Mouse (Mus musculus) left cerebral cortex, adult 11 months (tissue): ENCODE measurements around the gene Slc44a4.
"Not testable (repeated sequence)": the region's sequence is repeated elsewhere in the genome, so short reads cannot be mapped to it uniquely, and the experiment has no call there.

Experiments
- DNase-seq: peaks from one replicate; pipeline ENCODE4 v3.0.0; 2022; ENCODE audit warnings: low spot score

The Slc44a4 gene

DNA sequence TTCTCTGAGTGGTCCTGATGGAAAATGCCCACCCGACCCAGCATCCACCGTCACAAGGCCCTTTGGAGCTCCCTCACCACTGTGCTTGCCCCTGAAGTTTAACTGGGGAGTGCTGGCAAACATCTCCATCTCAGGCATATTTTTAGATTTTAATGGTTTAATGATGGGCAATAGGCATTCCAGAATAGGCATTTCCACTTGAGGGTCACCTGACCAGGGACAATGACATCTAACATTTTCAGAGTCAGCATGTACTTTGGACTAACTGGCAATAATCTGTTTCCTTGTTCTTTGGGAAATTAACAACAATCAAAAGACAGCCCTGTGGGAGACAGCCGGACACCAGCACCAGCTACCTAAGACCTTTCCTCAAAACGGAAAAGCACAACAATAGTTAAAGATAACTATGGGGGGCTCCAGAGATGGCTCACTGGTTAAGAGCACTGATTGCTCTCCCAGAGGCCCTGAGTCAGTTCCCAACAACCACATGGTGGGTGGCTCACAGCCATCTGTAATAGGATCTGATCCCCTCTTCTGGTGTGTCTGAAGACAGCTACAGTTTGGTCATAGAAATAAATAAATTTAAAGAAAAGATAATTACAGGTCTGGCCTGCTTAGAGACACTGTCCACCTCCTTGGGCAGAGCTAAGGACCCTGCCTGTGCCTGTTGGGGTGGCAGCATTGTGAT, 29.0 kb downstream of the Slc44a4 start:
- no peak for DNase-seq

DNA sequence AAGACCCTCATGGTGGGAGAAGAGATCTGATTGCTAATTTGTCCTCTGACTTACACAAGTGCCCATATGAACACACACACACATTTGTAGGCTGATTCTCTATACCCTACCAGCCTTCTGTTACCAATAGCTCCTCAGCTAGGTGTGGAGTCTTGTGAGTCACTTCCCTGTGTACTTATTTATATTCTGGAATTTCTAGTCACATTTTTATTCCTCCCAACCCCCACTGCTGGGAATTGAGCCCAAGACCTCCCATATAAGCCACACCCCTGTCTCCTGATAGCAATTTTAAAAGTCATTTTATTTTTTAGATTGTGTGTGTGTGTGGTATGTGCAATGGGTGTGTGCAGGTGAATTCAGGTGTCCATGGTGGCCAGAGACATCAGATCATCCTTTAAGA, 30.1 kb downstream of the Slc44a4 start:
- no peak for DNase-seq

DNA sequence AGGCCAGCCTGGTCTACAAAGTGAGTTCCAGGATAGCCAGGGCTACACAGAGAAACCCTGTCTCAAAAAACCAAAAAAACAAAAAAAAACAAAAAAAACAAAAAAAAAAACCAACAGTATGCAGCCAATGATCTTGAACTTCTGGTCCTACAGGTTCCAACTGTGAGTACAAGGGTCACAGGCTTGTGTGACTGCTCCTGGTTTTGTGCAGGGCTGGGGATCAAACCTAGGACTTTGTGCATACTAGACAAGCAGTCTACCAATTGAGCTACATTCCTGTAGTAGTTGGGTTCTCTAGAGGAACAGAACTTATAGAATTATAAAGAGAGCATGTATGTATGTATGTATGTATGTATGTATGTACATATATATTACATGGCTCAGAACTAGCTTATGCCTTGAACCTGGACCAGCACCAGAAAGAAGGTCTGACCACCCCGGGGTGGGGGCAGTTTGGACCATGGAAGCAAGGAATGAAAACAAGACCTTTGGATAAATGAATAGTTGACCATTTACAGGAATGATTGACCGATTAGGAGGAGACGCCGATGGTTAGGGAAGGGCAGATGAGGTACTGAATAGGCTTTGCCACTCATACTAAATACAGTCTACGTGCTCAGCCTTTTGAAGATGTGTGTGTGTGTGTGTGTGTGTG, 32.3 kb downstream of the Slc44a4 start:
- no peak for DNase-seq

DNA sequence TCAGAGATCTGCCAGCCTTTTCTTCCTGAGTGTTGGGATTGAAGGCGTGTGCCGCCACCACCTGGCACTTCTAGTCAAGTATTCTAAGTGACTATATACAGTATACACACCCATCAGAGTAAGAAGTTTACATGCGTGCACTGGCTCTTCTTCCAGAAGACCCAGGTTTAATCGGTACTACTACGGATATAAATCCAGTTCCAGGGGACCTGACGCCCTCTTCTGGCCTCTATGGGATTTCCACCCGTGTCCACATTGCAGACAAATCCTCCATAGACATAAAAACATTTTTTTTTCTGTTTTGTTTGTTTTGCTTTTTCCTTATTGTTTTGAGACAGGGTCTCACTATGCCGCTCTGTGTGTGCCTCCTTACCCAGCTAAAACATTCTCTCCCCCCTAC, 33.3 kb downstream of the Slc44a4 start:
- no peak for DNase-seq

DNA sequence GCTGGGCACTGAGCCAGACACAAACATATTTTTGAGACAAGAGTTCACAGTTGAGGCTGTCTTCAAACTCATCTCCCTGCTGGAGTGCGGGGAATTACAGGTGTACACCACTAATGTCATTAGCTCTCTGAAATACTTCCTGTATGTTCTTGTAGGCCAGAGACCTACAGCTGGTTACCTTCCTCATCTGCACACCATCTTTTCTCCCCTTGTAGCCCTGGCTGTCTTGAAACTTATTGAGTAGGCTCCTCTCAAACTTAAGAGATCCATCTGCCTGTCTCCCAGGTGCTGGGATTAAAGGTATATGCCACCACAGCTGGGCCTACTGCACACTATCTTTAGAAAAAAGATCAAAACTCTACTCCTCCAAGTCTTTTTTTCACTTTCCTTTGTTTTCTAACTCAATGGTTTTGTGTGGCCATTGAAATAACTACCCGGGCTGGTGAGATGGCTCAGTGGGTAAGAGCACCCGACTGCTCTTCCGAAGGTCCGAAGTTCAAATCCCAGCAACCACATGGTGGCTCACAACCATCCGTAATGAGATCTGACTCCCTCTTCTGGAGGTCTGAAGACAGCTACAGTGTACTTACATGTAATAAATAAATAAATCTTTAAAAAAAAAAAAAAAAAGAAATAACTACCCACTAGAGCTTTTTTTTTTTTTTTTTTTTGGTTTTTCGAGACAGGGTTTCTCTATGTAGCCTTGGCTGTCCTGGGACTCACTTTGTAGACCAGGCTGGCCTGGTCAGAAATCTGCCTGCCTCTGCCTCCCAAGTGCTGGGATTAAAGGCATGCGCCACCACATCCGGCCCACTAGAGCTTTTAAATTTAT, 34.7 kb downstream of the Slc44a4 start:
- DNase-seq: not testable (repeated sequence)

DNA sequence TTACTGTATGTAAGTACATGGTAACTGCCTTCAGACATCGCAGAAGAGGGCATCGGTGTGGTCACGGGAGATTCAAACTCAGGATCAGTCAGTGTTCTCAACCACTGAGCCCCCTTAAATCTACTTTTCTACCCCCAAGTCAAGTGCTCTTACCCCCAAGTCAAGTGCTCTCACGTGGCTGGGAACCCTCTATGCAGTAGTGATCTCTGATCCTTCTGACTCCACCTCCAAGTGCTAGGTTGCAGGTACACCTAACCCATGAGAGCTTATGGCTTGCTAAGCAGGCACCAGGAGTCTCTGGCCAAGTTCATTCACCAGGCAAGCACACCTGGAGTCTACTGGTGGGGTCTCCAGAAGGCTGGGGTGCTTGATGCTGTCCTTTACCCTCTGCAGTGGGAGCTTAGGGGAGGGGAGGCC, 35.3 kb downstream of the Slc44a4 start:
- no peak for DNase-seq

DNA sequence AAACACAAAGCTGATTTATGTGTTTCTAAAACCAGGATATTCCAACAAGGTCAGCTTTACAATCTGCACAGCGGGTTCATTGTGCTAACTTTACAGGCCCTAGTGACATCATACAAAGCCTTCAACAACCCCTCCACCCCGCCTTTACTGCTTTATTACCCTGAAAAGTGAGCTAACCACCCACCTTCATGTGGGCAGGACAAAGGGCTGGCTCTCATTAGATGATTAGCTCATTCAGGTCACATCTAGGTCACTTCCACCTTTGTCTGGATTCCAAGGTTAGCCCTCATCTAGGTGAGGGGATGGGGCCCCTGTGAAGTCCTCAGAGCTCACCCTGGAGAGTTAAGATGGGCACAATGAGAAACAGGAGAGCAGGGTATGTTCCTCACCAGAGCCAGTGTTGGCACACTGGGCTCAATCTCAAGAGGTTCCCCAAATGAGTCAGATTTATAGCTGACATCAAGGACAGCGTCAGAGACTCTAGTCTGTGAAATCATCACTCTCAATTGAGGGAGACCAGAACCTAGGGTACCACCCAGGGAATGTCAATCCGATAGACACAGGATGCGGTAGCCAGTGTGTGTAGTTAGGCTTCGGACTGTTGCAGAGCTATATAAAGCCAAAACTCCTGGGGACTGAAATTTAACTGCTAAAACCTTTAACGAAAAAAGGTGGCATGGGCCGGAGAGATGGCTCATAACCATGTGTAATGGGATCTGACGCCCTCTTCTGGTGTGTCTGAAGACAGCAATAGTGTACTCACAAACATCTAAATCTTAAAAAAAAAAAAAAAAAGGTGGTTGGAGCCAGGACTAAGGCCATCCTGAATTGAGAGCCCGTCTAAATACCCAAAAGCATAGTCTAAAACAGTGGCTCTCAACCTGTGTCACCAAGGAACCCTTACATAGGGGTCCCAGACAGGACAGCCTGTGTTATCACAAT, 36.5 kb downstream of the Slc44a4 start:
- no peak for DNase-seq

DNA sequence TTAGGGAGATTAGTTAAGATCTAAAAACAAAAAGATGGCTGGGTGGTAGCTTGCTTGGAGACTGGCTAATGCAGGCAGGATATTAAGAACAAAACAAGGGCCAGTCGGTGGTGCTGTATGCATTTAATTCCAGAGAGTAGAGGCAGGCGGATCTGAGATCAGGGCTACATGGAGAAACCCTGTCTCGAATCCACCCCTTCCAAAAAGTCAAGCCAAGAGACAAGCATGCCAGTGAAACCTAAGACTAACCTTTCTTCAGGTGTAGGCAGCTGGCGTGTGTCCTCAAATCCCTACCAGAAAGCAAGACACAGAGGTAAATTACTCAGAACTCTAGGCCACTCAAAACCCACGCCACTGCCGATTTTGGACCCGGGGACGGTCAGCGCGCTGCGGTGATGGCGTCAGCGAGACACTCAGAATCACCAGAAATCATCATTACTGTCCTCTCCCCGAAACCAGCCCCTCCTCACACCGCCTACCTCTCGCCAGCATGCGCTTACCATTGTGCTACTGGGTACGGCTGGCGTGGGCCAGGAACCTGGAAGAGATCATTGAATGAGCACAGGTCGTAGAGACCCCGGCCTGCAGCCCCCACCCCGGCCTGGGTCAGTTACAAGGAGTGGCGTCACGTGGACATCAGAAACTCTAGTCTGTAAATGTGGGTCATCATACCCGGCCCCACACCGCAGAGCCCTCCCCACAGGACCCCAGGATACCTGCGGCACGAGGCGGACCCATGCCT, 37.5 kb downstream of the Slc44a4 start:
- DNase-seq: peak; percentile 45

DNA sequence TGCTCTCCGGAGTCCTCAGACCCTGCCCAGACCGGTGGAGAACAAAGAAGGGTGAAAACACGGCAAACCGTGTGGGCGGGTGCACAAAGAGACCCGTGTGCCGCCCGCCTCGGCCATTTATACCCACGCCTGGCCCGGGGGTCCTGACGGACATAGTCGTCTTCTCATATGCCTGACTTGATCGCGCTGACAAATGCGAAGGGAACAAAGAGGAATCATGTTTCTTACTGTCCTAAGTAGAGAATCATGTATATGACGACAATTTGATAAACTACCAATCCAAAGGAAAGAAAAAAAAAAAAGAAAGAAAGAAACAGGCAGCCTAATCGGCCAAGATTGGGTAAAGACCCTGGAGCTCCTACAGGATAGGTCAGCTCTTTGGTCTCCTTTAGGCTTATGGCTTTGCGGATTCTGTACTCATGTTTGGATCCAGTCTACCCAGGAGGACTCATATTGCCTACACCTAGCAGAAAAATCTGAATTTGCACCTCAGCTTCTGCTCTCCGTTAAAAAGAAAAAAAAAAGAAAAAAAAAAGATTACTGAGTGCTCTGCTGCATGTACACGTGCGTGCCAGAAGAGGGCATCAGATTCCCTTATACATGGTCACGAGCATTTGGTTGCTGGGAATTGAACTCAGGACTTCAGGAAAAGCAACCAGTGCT, 38.2 kb downstream of the Slc44a4 start:
- peak; percentile 63 for DNase-seq

DNA sequence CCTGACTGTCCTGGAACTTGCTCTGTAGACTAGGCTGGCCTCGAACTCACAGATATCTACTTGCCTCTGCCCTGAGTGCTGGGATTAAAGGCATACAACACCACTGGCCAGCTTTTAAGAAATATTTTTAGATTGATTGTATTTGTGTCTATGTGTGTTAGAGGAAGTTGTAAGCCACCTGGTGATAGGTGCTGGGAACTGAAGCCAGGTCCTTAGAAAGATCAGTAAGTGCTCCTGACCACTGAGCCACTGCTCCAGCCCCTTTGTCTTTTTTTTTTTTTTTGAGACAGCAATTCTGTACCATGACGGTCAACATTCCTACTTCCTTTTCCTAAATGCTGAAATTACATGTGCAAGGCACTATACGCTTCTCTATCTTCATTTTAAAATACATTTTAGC, 39.0 kb downstream of the Slc44a4 start:
- DNase-seq: no peak

DNA sequence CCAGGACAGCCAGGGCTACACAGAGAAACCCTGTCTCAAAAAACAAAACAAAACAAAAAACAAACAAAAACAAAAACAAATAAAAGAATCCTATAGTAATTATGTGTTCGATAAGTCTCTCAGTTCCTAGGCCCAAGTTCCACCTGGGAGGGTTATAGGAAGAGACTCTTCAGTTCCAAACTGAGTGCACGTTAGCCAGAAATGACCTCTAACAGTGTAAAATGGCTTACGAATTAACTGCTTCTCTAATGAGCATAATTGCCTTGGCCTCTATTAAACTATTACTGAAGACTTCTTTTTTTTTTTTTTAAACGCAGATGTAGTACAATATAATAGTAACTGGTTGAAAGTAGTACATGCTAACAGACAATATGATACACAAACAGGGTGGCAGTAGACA, 39.6 kb downstream of the Slc44a4 start:
- no peak for DNase-seq

DNA sequence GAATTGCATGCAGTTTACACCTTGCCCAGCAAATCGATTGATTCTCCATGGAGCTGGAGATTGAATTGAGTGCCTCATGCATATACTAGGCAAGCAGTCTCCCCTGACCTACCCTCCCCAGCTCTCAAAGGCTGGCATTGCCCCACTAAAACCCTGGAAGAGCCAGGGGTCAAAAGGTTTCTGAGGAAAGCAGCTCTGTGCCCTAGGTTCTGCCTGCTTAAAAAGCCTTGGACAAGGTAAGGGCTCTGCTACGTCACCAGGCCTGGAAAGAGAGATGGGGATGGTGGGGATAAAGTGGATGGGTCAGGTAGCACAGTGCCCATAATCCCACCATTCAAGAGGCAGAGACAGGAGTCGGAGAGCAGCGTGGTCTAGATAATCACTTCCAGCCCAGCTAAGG, 40.6 kb downstream of the Slc44a4 start:
- no peak for DNase-seq

DNA sequence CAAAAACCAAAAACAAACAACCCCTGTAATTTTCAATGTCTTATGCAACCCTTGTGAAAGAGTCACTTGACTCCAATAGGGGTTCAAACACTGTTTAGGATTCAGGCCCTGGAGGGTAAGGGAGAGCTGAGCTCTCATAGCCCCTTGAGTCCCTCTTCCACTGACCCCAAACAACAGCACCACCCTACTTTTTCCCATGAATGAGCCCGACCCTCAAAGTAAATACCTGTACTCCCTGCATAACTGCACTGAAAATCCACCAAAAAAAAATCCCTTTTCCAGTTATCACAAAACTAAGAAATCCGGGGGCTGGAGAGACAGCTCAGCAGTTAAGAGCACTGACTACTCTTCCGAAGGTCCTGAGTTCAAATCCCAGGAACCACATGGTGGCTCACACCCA, 41.6 kb downstream of the Slc44a4 start:
- no peak for DNase-seq

DNA sequence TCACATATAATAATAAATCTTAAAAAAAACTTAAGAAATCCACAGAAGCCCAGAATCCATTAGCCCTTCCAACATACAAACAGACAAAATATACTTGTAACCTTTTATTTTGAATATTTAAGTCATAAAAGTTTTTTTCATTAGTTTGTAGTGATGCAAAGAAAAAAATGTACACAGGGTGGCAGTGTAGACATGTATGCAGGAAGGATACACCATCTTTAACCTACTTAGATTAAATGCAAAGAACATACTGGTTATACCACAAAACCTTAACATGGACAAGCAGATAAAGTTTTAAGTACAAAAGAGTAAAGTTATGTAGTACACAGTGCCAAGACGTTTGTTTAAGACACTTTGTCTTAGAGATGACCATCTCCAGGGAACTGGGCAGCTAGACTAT, 42.1 kb downstream of the Slc44a4 start:
- DNase-seq: no peak

DNA sequence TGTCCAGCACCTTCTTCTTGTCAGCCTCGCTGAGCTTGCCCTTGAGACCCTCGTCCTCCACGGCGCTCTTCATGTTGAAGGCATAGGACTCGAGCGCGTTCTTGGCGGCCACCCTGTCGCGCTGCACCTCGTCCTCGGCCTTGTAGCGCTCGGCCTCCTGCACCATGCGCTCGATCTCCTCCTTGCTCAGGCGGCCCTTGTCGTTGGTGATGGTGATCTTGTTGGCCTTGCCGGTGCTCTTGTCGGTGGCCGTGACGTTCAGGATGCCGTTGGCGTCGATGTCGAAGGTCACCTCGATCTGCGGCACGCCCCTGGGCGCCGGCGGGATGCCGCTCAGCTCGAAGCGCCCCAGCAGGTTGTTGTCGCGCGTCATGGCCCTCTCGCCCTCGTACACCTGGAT, 43.0 kb downstream of the Slc44a4 start:
- not testable (repeated sequence) for DNase-seq

DNA sequence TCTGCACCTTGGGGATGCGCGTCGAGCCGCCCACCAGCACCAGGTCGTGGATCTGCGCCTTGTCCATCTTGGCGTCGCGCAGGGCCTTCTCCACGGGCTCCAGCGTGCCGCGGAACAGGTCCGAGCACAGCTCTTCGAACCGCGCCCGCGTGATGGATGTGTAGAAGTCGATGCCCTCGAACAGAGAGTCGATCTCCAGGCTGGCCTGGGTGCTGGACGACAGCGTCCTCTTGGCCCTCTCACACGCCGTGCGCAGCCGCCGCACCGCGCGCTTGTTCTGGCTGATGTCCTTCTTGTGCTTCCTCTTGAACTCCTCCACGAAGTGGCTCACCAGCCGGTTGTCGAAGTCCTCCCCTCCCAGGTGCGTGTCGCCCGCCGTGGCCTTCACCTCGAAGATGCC, 43.7 kb downstream of the Slc44a4 start:
- DNase-seq: not testable (repeated sequence)

DNA sequence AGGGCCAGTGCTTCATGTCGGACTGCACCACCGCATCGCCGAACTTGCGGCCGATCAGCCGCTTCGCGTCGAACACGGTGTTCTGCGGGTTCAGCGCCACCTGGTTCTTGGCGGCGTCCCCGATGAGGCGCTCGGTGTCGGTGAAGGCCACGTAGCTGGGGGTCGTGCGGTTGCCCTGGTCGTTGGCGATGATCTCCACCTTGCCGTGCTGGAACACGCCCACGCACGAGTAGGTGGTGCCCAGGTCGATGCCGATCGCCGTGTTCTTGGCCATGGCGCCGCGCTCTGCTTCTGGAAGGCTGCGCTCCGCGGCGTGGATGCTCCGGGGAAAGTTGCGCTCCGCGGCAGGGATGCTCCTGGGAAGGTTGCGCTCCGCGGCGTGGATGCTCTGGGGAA, 44.5 kb downstream of the Slc44a4 start:
- not testable (repeated sequence) for DNase-seq

DNA sequence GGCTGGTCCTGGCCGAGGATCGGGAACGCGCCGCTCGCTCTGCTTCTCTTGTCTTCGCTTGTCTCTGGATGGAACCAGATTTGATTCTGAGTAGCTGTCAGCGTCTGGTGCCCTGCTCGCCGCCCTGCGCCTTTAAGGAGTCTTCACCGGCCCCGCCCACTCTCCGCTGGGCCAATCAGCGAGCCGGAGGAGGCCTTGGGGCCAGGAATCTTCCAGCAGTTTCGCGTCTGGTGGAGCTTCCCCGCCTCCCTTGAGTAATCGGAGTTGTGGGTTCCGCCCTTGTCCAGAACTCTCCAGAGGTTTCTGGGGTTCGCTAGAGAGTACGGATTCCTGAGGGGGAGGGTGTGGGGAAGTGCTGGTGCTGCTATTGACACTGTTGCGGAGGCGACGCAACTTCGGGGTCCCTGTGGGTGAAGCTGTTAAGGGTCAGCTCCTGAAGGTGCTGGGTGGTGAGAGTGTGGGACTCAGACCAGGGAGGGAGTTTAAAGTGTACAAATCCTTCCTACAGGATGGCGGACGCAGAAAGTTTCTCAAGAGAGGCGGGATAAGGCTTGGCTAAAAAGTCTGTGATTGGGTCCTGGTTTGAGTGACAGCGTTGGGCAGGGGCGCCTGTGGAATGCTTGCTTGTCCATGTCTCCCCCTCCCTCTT, 45.0 kb downstream of the Slc44a4 start, which contains the start of gene Hspa1b:
TSS of gene Hspa1b (minus strand) at position 109 of the 649 bp plus-strand sequence.
- DNase-seq: peak; percentile 72

DNA sequence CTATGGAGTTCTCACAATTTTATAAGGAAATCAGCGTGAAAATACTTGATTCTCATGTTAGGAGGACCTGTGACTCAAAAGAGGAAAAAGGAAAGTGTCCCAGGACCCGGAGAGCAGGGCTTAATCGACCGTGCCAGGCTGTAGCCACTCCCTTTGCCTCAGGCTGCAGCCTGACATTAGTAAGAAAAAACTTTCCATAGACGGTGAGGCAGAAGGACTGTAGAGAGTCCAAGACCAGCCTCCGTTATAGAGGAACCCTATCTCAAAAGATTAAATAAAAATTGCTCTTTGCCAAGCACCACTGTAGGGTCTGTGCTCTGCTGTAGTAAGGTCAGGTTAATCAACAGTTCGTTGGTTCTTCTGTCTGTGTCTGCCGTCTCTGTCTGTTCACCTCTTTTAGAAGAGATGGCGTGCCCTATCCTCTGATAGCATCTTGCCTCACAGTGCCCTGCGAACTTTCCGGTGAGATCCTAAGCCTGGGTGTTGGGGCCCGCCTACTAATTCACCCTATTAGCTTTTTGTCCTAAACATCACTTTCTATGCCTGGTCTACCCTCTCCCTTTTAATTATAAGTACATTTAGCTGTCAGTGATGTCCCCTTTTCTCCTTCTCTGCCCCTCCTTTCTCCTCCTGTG, 45.7 kb downstream of the Slc44a4 start:
- DNase-seq: no peak
